Mouse (Mus musculus): ENCODE results near the gene Ppp1r7.
"Not testable (repeated sequence)": the region's sequence is repeated elsewhere in the genome, so short reads cannot be mapped to it uniquely, and the experiment has no call there.

The Ppp1r7 gene

GRCm38 (mm10) chr1:93342648-93343503, at the start of gene Ppp1r7, which contains the start of gene Pask:
Ppp1r7 (plus strand) TSS chr1:93342854.
Pask (minus strand) TSS chr1:93343482.
- DNase-seq (ENCODE audit: low read depth, low spot score): peak; percentile 99

- DNase-seq (ENCODE audit: low read depth, low spot score): not testable (repeated sequence)
These were observed 48.2 kb upstream of the Ppp1r7 start for GRCm38 (mm10) chr1:93294491-93294890.

- DNase-seq (ENCODE audit: low read depth, low spot score): no peak
These were observed 42.9 kb upstream of the Ppp1r7 start for GRCm38 (mm10) chr1:93299791-93300190.

- peak; percentile 23 for DNase-seq (ENCODE audit: low read depth, low spot score)
These were observed 42.1 kb upstream of the Ppp1r7 start for GRCm38 (mm10) chr1:93300578-93300977.

GRCm38 (mm10) chr1:93305581-93306337, 36.9 kb upstream of the Ppp1r7 start, which contains the start of gene Mterf4:
Mterf4 (minus strand) TSS chr1:93305915.
- peak; percentile 90 for DNase-seq (ENCODE audit: low read depth, low spot score)

- no peak for DNase-seq (ENCODE audit: low read depth, low spot score)
These were observed 18.7 kb upstream of the Ppp1r7 start for GRCm38 (mm10) chr1:93323973-93324372.

- peak; percentile 96 for DNase-seq (ENCODE audit: low read depth, low spot score)
These were observed 16.2 kb upstream of the Ppp1r7 start for GRCm38 (mm10) chr1:93326446-93326845.

- DNase-seq (ENCODE audit: low read depth, low spot score): peak; percentile 77
These were observed 8.0 kb upstream of the Ppp1r7 start for GRCm38 (mm10) chr1:93334621-93335020.

GRCm38 (mm10) chr1:93343504-93344047, 922 bp downstream of the Ppp1r7 start:
- peak; percentile 99 for DNase-seq (ENCODE audit: low read depth, low spot score)

- DNase-seq (ENCODE audit: low read depth, low spot score): no peak
These were observed 4.5 kb downstream of the Ppp1r7 start for GRCm38 (mm10) chr1:93347176-93347575.

GRCm38 (mm10) chr1:93349701-93350100, 7.0 kb downstream of the Ppp1r7 start:
- DNase-seq (ENCODE audit: low read depth, low spot score): no peak

GRCm38 (mm10) chr1:93352724-93353123, 10.1 kb downstream of the Ppp1r7 start:
- DNase-seq (ENCODE audit: low read depth, low spot score): no peak

- no peak for DNase-seq (ENCODE audit: low read depth, low spot score)
These were observed 20.0 kb downstream of the Ppp1r7 start for GRCm38 (mm10) chr1:93362661-93363060.

GRCm38 (mm10) chr1:93365641-93366040, 23.0 kb downstream of the Ppp1r7 start:
- no peak for DNase-seq (ENCODE audit: low read depth, low spot score)

- DNase-seq (ENCODE audit: low read depth, low spot score): no peak
These were observed 31.0 kb downstream of the Ppp1r7 start, which contains the start of gene Ano7 for GRCm38 (mm10) chr1:93373665-93374064. Ano7 (plus strand) TSS chr1:93373930.

GRCm38 (mm10) chr1:93377307-93377706, 34.7 kb downstream of the Ppp1r7 start:
- no peak for DNase-seq (ENCODE audit: low read depth, low spot score)

GRCm38 (mm10) chr1:93379117-93379516, 36.5 kb downstream of the Ppp1r7 start:
- no peak for DNase-seq (ENCODE audit: low read depth, low spot score)

- no peak for DNase-seq (ENCODE audit: low read depth, low spot score)
These were observed 44.5 kb downstream of the Ppp1r7 start for GRCm38 (mm10) chr1:93387198-93387597.

GRCm38 (mm10) chr1:93388906-93389305, 46.3 kb downstream of the Ppp1r7 start:
- no peak for DNase-seq (ENCODE audit: low read depth, low spot score)

GRCm38 (mm10) chr1:93401191-93402052, 58.8 kb downstream of the Ppp1r7 start:
- DNase-seq (ENCODE audit: low read depth, low spot score): no peak

- DNase-seq (ENCODE audit: low read depth, low spot score): no peak
These were observed 60.7 kb downstream of the Ppp1r7 start for GRCm38 (mm10) chr1:93403403-93403802.

Measured in 3T3-L1 (cell line).